Mouse (Mus musculus) erythroid progenitor cell, adult 5-6 weeks (primary cell): ENCODE results near the gene Vezt. TPM values are rescaled to one million over a fixed set of nuclear protein-coding genes. Genes with fewer than 3 reads are reported as not detected.

Source experiments
- ATAC-seq: replicated peaks from 2 replicates; pipeline ENCODE4 v1.8.0; 2016; ENCODE audit warnings: moderate number of reproducible peaks, mild to moderate bottlenecking, moderate TSS enrichment, inconsistent platforms; ENCODE audit not compliant: poor library complexity, low FRiP score, severe bottlenecking
- total RNA-seq, 2 experiments: library from RNA; stranded (forward) in 1 of 2; stranded (reverse) in 1 of 2; fragments of 150-400 nt in 1 of 2; fragments of 186-747, 209-891 nt in 1 of 2; gene quantifications; 2 replicates each; pipeline versions ENCODE4 v1.2.3 to v1.2.4; 2015 to 2017; ENCODE audit warnings: low replicate concordance in 2 of 2

Vezt gene
- total RNA-seq (2015; ENCODE audit: low replicate concordance) (18.0 and 25.6 TPM in 2 replicates), total RNA-seq (2017; ENCODE audit: low replicate concordance) (20.4 and 20.5 TPM in 2 replicates)

GRCm38 (mm10) chr10:94035658-94036374, at the start of gene Vezt, which contains the start of gene Fgd6:
Gene Vezt, minus strand, starts transcription at chr10:94035817.
Gene Fgd6, plus strand, starts transcription at chr10:94036001.
- ATAC-seq, result peak; percentile 92

GRCm38 (mm10) chr10:94082040-94082734, 46.6 kb upstream of the Vezt start:
- ATAC-seq, result no peak

- ATAC-seq, result no peak
Observed at GRCm38 (mm10) chr10:94080740-94081139, 45.1 kb upstream of the Vezt start.

GRCm38 (mm10) chr10:94076966-94077825, 41.6 kb upstream of the Vezt start:
- no peak for ATAC-seq

- peak; percentile 59; the same call in 1 of the 2 replicates for ATAC-seq
Observed at GRCm38 (mm10) chr10:94072916-94073465, 37.4 kb upstream of the Vezt start.

GRCm38 (mm10) chr10:94072261-94072915, 36.8 kb upstream of the Vezt start:
- peak; percentile 64 for ATAC-seq

GRCm38 (mm10) chr10:94071641-94072040, 36.0 kb upstream of the Vezt start:
- ATAC-seq, result no peak

GRCm38 (mm10) chr10:94068701-94069100, 33.1 kb upstream of the Vezt start:
- ATAC-seq, result no peak

GRCm38 (mm10) chr10:94066896-94067295, 31.3 kb upstream of the Vezt start:
- ATAC-seq, result no peak

- ATAC-seq, result no peak
Observed at GRCm38 (mm10) chr10:94062357-94062756, 26.7 kb upstream of the Vezt start.

GRCm38 (mm10) chr10:94060190-94060589, 24.6 kb upstream of the Vezt start:
- no peak for ATAC-seq

- no peak for ATAC-seq
Observed at GRCm38 (mm10) chr10:94059618-94060055, 24.0 kb upstream of the Vezt start.

- no peak for ATAC-seq
Observed at GRCm38 (mm10) chr10:94056487-94056886, 20.9 kb upstream of the Vezt start.

GRCm38 (mm10) chr10:94050736-94051135, 15.1 kb upstream of the Vezt start:
- ATAC-seq, result no peak

GRCm38 (mm10) chr10:94049121-94049520, 13.5 kb upstream of the Vezt start:
- no peak for ATAC-seq

- ATAC-seq, result peak; percentile 95
Observed at GRCm38 (mm10) chr10:94047845-94048559, 12.4 kb upstream of the Vezt start.

- ATAC-seq, result no peak
Observed at GRCm38 (mm10) chr10:94047024-94047423, 11.4 kb upstream of the Vezt start.

- ATAC-seq, result no peak
Observed at GRCm38 (mm10) chr10:94045301-94045700, 9.7 kb upstream of the Vezt start.

GRCm38 (mm10) chr10:94043908-94044307, 8.3 kb upstream of the Vezt start:
- no peak for ATAC-seq
